Mouse (Mus musculus) hematopoietic multipotent progenitor cell, adult 10-12 weeks (in vitro differentiated cells): ENCODE measurements around the gene Mospd3. TPM values are rescaled to one million over a fixed set of nuclear protein-coding genes. Genes with fewer than 3 reads are reported as not detected.

Experiments
- polyA plus RNA-seq: library from polyadenylated mRNA; stranded (reverse); fragments of >175 nt; gene quantifications from 2 replicates; pipeline ENCODE4 v1.2.3, GENCODE M21; 2012; ENCODE audit warnings: low replicate concordance

The Mospd3 gene
- polyA plus RNA-seq, result 343 and 978 TPM in 2 replicates

GRCm38 (mm10) chr5:137600619-137601364, at the start of gene Mospd3:
Mospd3 (minus strand) TSS chr5:137601058.

GRCm38 (mm10) chr5:137645652-137646091, 44.8 kb upstream of the Mospd3 start, which contains the start of gene Irs3:
Irs3 (minus strand) TSS chr5:137645714.

GRCm38 (mm10) chr5:137641054-137641453, 40.2 kb upstream of the Mospd3 start, which contains the start of gene Sap25:
Sap25 (plus strand) TSS chr5:137641334.

GRCm38 (mm10) chr5:137628498-137629305, 27.8 kb upstream of the Mospd3 start, which contains the start of the genes Fbxo24, Lrch4 and Gm20605:
Fbxo24 (minus strand) TSS chr5:137629002.
Lrch4 (plus strand) TSS chr5:137629121.
Gm20605 (plus strand) TSS chr5:137629175.

GRCm38 (mm10) chr5:137613550-137613949, 12.7 kb upstream of the Mospd3 start, which contains the start of gene Pcolce:
Pcolce (minus strand) TSS chr5:137613784.

GRCm38 (mm10) chr5:137569665-137570064, 31.2 kb downstream of the Mospd3 start, which contains the start of gene Tfr2:
Tfr2 (plus strand) TSS chr5:137569840.

GRCm38 (mm10) chr5:137553411-137553837, 47.4 kb downstream of the Mospd3 start, which contains the start of gene Actl6b:
Actl6b (plus strand) TSS chr5:137553517.

Other genes starting within 250 kb of the Mospd3 start
- gene Zan, start 124.0 kb downstream of the Mospd3 start, polyA plus RNA-seq, result 0.27 and 1.3 TPM in 2 replicates
- 22.2 and 55.1 TPM in 2 replicates for gene Pop7, start 98.5 kb downstream of the Mospd3 start, polyA plus RNA-seq
- gene Gigyf1, start 82.5 kb downstream of the Mospd3 start, polyA plus RNA-seq, result 93.0 and 157 TPM in 2 replicates
- not detected in 2 replicates for gene Epo, start 67.8 kb downstream of the Mospd3 start, polyA plus RNA-seq
- 466 and 724 TPM in 2 replicates for gene Gnb2, start 67.5 kb downstream of the Mospd3 start, polyA plus RNA-seq
- gene Actl6b, start 47.5 kb downstream of the Mospd3 start, polyA plus RNA-seq, result not detected in 2 replicates
- gene Tfr2, start 31.2 kb downstream of the Mospd3 start, polyA plus RNA-seq, result 2.0 and 13.3 TPM in 2 replicates
- gene Pcolce, start 12.7 kb upstream of the Mospd3 start, polyA plus RNA-seq, result 2.0 and 8.5 TPM in 2 replicates
- gene Fbxo24, start 27.9 kb upstream of the Mospd3 start, polyA plus RNA-seq, result 0.09 and 0.20 TPM in 2 replicates
- gene Lrch4, start 28.1 kb upstream of the Mospd3 start, polyA plus RNA-seq, result 391 and 723 TPM in 2 replicates
- 44.7 and 56.6 TPM in 2 replicates for gene Gm20605, start 28.1 kb upstream of the Mospd3 start, polyA plus RNA-seq
- gene Sap25, start 40.3 kb upstream of the Mospd3 start, polyA plus RNA-seq, result 167 and 231 TPM in 2 replicates
- gene Irs3, start 44.7 kb upstream of the Mospd3 start, polyA plus RNA-seq, result 0.17 and 0.21 TPM in 2 replicates
- 41.0 and 59.6 TPM in 2 replicates for gene Agfg2, start 83.7 kb upstream of the Mospd3 start, polyA plus RNA-seq
- gene Nyap1, start 140.5 kb upstream of the Mospd3 start, polyA plus RNA-seq, result 3.5 and 11.1 TPM in 2 replicates
- gene Tsc22d4, start 144.7 kb upstream of the Mospd3 start, polyA plus RNA-seq, result 642 and 1,190 TPM in 2 replicates
- 82.7 and 175 TPM in 2 replicates for gene Ppp1r35, start 177.8 kb upstream of the Mospd3 start, polyA plus RNA-seq
- gene Mepce, start 186.6 kb upstream of the Mospd3 start, polyA plus RNA-seq, result 168 and 453 TPM in 2 replicates
- 2.2 and 5.2 TPM in 2 replicates for gene Zcwpw1, start 186.7 kb upstream of the Mospd3 start, polyA plus RNA-seq
- gene Pilra, start 235.2 kb upstream of the Mospd3 start, polyA plus RNA-seq, result 6.6 and 11.0 TPM in 2 replicates